Mouse (Mus musculus) stomach, postnatal 0 days (tissue): ENCODE measurements around the gene Agr3.

Source experiments
- CTCF ChIP-seq: IDR thresholded peaks from 2 replicates; pipeline ENCODE4 v1.5.1; 2016; ENCODE audit warnings: antibody characterized with exemption, low read depth, mild to moderate bottlenecking, moderate library complexity
- EP300 ChIP-seq: optimal IDR thresholded peaks from 2 replicates; pipeline ENCODE3; 2016; ENCODE audit warnings: antibody characterized with exemption

DNA sequence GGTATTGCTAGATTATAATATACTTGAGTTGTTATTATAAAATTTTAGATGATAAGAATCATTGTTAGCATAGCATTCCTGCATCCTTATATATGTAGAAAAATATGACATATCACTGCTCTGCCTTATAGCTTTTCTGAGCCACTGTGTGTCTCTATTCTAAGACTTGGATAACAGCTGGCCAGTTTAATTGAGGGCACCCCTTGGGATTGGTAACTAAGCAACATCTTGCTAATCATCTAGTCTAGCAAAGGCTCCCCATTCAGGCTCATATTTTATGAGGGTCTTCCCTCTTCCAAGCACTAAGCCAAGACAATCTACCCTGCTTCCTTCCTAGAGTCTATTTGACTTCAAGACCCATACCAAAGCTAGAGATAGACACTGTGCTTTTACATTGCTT lies 68.7 kb downstream of the Agr3 start:
- TF ChIP-seq CTCF (no peak), EP300 (no peak)
